In genomic region chr11:100414914-100415822, GRCm38 (mm10) we compare ENCODE assay signal across 8 mouse cellular contexts. TPM values are rescaled to one million over a fixed set of nuclear protein-coding genes. Genes with fewer than 3 reads are reported as not detected.
DNase-seq lines count a peak whose midpoint lies in the region; ATAC-seq lines count a peak whose summit lies in the region.

Fkbp10 (plus strand) TSS chr11:100415697.

- H3K27me3 ChIP-seq in megakaryocyte, embryonic 14.5 days (replicated peaks), result peaks cover 76% of the 10 kb centered on the region
- H3K27me3 ChIP-seq in kidney, embryonic 15.5 days, result no peaks in the 10 kb centered on the region
- no peaks in the 10 kb centered on the region for H3K27me3 ChIP-seq in stomach, embryonic 16.5 days (ENCODE audit: control insufficient read depth, insufficient read depth, low read length)

- peak within 1 kb of the TSS; percentile 75 for H3K9ac ChIP-seq in kidney, embryonic 15.5 days
- H3K9ac ChIP-seq in stomach, embryonic 16.5 days (ENCODE audit: low read length), result peak within 1 kb of the TSS; percentile 94

- H3K4me2 ChIP-seq in kidney, embryonic 15.5 days, result peak within 1 kb of the TSS; percentile 85
- H3K4me2 ChIP-seq in stomach, embryonic 16.5 days (ENCODE audit: low read depth, low read length), result peak within 1 kb of the TSS; percentile 68

- H3K4me1 ChIP-seq in megakaryocyte, embryonic 14.5 days, result peaks cover 17% of the 10 kb centered on the region
- H3K4me1 ChIP-seq in kidney, embryonic 15.5 days, result peaks cover 64% of the 10 kb centered on the region
- H3K4me1 ChIP-seq in stomach, embryonic 16.5 days (ENCODE audit: control insufficient read depth, insufficient read depth, low read length), result peaks cover 19% of the 10 kb centered on the region

- peak within 1 kb of the TSS; percentile 97 for H3K27ac ChIP-seq in kidney, embryonic 15.5 days
- peak within 1 kb of the TSS; percentile 93 for H3K27ac ChIP-seq in stomach, embryonic 16.5 days (ENCODE audit: low read length)

- H3K9me3 ChIP-seq in megakaryocyte, embryonic 14.5 days, result no peaks in the 10 kb centered on the region
- no peaks in the 10 kb centered on the region for H3K9me3 ChIP-seq in kidney, embryonic 15.5 days (replicated peaks)
- no peaks in the 10 kb centered on the region for H3K9me3 ChIP-seq in stomach, embryonic 16.5 days (replicated peaks; ENCODE audit: control insufficient read depth, low read length)

- H3K4me3 ChIP-seq in megakaryocyte, embryonic 14.5 days (replicated peaks), result peak within 1 kb of the TSS; percentile 90
- H3K4me3 ChIP-seq in kidney, embryonic 15.5 days (replicated peaks), result peak within 1 kb of the TSS; percentile 80
- H3K4me3 ChIP-seq in stomach, embryonic 16.5 days (replicated peaks; ENCODE audit: low read length), result peak within 1 kb of the TSS; percentile 82

- H3K36me3 ChIP-seq in megakaryocyte, embryonic 14.5 days (replicated peaks; ENCODE audit: low read length), result no peaks in the 10 kb centered on the region
- H3K36me3 ChIP-seq in kidney, embryonic 15.5 days, result peaks cover 20% of the 10 kb centered on the region
- H3K36me3 ChIP-seq in stomach, embryonic 16.5 days (ENCODE audit: control insufficient read depth, insufficient read depth, low read length), result 0 out of 2 replicates have a peak, but pooled peaks cover 5% of the 10 kb centered on the region

- no peak for ATAC-seq in megakaryocyte, adult 5-6 weeks (ENCODE audit: poor library complexity, severe bottlenecking)
- ATAC-seq in kidney, embryonic 15.5 days (replicated peaks; ENCODE audit: low FRiP score), result peak; percentile 60
- ATAC-seq in stomach, embryonic 16.5 days (ENCODE audit: insufficient read depth, low FRiP score), result peak; percentile 45

- peak; percentile 83 for DNase-seq in embryo, embryonic 11 days
- peak; percentile 79 to 80 for DNase-seq in heart, adult 18-20 months
- DNase-seq in lung, postnatal 36 days, result peak; percentile 55
- DNase-seq in right cerebral cortex, adult 2 months (ENCODE audit: low spot score in 2 of 2), result no peak

- under 1% methylated on average over 31 of the region's 31 CpGs for WGBS in kidney, embryonic 15.5 days
- under 1% methylated on average over 31 of the region's 31 CpGs for WGBS in stomach, embryonic 16.5 days

RNA-seq across cellular contexts. Expression of gene Fkbp10, which starts in this region (rescaled TPM):
- polyA plus RNA-seq in megakaryocyte, embryonic 14.5 days (2012; ENCODE audit: insufficient read depth, low replicate concordance), result 0.22 TPM in 1 of 2 replicates, not detected in the other
- 0.09 TPM in 1 of 2 replicates, not detected in the other for total RNA-seq in megakaryocyte, adult 5-6 weeks (2015)
- total RNA-seq in megakaryocyte, adult 5-6 weeks (2017), result not detected in 2 replicates
- 1 to 10 TPM; 7.2 to 7.4 TPM for total RNA-seq in heart, adult 18-20 months (2021)
- 130 and 139 TPM in 2 replicates for polyA plus RNA-seq in kidney, embryonic 15.5 days (2015; fragmentation: Nextera tagmentation; extraction: Ambion mirVana)
- polyA plus RNA-seq in stomach, embryonic 16.5 days (2015; fragmentation: Nextera tagmentation; extraction: Ambion mirVana), result 114 and 119 TPM in 2 replicates

Comparison
In these comparisons a context has a peak if more than half of its experiments do, and no peak if none do; other contexts are left out.
1. RNA of gene Fkbp10 (total RNA-seq): 7.2 to 7.4 TPM in heart, adult 18-20 months; 0.09 TPM in megakaryocyte, adult 5-6 weeks; every median in the first group is over 4 times any median in the second.
2. RNA of gene Fkbp10 (polyA plus RNA-seq): 130 to 139 TPM in kidney, embryonic 15.5 days and 114 to 119 TPM in stomach, embryonic 16.5 days; 0.22 TPM in megakaryocyte, embryonic 14.5 days; every median in the first group is over 10 times any median in the second.
3. DNase-seq: peak in embryo, embryonic 11 days (single experiment), heart, adult 18-20 months (2 of 2) and lung, postnatal 36 days (single experiment); none in right cerebral cortex, adult 2 months (0 of 2).
4. Peak in every context shown above with its lines, with median percentiles within 50 percentile points of each other: H3K4me3 ChIP-seq.